Mouse (Mus musculus): ENCODE results near the gene Ly6g6c. TPM values are rescaled to one million over a fixed set of nuclear protein-coding genes. Genes with fewer than 3 reads are reported as not detected.
A peak's percentile ranks its signal among the peaks of the same experiment; 100 is the strongest.

Gene Ly6g6c
- total RNA-seq, 2 experiments from 2014 or later = not detected

DNA sequence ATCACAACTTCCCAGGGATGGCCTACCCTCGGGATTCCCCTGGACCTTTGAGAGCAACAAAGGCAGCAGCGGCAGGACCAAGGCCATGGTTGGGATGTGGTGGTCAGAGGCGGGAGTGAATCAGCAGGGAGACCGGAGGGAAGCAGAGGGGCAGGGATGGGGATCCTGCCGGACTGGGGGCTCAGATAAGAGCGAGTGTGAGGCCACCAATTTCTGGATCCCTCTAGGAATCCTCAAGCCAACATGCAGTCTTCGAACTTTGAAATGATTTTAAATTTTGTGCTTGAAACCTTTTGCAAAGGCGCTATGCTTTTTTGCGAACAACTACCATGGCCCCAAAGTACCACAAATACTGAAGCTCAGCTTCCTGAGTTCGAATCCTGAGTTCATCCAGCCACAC is 896 bp downstream of the Ly6g6c start, which contains the start of gene Mpig6b:
Gene Mpig6b, minus strand, starts transcription at position 101 of the 400 bp plus-strand sequence.
- TF ChIP-seq CTCF (conservative IDR thresholded peaks at IDR 0.05) = no peak
- no peak within 1 kb of the TSS for H3K27ac ChIP-seq
- no peak for DNase-seq (ENCODE audit: low spot score in 2 of 2)
- no peak within 1 kb of the TSS; the same call in 1 of the 2 replicates for H3K4me3 ChIP-seq

DNA sequence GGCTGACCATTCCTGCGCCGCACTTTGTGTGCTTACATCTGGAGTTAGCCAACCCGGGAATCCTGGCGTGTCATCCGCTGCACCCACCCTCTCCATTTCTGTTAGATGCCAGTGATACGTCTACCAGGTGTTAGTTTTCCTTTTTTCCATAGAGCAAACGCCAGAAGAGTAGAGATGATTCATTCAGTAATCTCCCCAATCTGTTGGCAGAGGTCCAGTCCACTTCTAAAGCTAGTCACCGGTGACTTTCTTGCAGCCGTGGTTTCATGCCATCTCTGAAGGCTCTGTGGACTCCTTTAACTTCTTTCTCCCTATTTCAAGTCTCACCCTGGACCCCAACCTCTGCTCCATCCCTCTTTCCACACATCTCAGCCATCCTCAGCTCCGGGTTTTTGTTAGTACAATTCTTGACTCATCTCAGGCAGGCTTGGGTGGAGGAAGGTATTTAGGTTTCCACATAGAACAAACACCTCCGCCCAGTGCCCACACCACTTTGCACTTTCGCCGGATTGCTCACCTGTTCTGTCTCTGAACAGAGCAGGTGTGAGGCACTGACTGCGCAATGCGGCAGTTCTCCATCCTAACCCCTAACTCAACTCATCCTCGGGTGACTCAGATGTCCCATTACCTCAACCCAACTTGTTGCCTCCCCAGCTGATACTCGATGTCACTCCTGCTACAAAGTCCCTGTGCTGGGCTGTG is 3.2 kb downstream of the Ly6g6c start:
- no peak for DNase-seq (ENCODE audit: low spot score in 2 of 2)
- Histone ChIP-seq H3K4me3 (no peak overlapping the region), H3K27ac (no peak overlapping the region)
- no peak for TF ChIP-seq CTCF (conservative IDR thresholded peaks at IDR 0.05)

DNA sequence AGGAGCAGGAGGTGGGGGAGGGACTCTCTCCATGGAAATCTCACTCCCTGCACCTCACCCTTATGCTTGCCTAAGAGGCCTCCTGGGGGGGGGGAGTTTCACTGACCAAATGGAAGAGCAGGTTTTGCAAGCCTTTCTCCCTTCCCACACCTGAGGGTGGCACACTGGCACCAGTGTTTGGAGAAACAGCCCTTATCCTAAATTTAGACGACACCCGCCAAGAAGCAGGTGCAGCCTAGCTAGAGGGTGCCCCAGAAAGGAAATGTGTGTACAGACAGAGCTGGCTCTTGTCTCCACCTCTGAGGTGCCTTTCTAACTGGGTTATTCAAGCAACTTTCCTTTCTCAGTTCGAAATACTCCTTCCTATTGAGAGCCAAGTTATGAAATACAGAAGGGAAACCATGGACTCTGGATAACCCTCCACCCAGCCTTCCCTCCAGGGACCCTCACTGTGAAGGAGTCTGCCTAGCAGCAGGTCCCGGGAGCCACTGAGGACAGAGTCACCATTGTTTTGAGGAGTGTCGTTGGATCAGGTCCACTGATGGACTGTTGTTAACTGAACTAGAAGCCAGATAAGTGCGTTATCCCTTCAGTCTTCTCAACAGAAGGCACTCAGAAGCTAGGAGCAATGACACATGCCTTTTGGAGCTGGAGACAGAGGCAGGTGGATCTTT is 5.5 kb downstream of the Ly6g6c start:
- DNase-seq (ENCODE audit: low spot score in 2 of 2) = no peak
- no peak for TF ChIP-seq CTCF (conservative IDR thresholded peaks at IDR 0.05)

DNA sequence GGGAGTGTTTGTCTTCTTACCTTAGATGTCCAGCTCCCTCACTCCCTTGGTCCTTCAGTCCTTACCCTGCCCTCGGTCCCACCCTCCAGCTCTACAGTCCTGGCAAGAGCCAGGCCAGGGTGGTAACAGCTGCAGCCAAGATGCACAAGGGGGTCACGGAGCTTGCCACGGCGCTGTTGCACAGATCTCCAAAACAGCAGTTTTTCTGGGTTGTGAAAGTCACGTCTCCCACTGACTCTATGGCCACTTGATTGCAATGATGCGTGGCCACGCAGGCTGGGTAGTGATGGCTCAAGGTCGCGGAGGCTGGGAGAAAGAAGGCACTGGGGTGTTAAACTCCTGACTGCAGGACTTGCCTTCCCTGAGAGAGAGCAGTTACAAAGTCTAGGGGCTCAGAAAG is 6.3 kb downstream of the Ly6g6c start:
- TF ChIP-seq CTCF (conservative IDR thresholded peaks at IDR 0.05) = no peak
- Histone ChIP-seq H3K4me3 (no peak overlapping the region), H3K27ac (no peak overlapping the region)
- DNase-seq (ENCODE audit: low spot score in 2 of 2) = no peak

More for the DNA sequence above, 5.5 kb downstream of the Ly6g6c start:
- no peak overlapping the region for H3K27ac ChIP-seq
- no peak overlapping the region for H3K4me3 ChIP-seq

DNA sequence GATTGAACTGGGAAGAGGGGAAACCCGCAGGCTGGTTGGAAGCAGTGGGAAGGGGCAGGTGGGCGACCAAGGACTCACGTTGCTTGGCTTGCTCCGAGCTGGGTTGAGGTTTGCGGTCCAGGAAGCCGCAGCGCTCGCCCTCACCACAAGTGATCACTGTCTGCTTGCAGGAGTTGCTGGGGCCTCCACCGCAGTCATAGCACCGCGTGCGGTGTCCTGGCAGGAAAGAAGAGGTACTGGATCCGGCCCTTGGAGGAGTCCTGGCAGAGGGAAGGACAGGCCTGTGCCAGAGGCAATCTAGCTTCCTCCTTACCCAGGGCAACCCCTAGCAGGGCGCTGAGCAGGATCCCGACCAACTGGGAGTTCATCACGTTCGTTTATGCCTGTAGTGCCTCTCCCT is 8.9 kb downstream of the Ly6g6c start:
- Histone ChIP-seq H3K27ac (no peak overlapping the region), H3K4me3 (no peak overlapping the region)
- no peak for DNase-seq (ENCODE audit: low spot score in 2 of 2)
- TF ChIP-seq CTCF (conservative IDR thresholded peaks at IDR 0.05) = no peak

DNA sequence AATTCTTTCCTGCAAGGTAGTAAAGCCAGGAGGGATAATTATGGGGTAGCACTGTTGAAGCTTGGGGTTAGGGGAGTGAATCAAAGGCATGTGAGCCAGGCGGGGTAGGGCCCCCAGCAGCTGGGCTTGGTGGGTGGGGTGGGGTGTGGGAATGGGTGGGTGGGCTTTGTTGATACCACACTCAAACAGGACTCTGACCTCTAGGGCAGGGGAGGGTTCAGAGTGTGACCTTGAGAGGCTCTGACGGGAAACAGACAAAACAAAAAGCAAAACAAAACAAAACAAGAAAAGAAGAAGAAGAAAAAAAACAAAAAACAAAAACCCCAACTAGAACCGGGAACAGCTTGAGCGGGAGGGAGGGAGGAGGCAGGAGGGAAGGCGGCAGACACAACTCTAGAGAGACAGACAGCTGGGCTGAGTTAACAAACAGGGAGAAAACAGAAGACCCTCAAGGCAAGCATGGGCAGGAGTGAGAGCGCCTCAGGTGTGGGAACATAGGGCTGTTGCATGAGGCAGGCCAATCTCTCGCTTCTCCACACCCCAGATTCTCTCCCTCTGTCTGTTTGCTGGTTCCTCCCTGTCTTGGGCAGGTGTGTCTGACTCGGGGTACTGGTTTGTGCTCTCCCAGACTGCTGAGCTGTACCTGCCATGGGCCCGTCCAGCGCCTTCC is 11.5 kb downstream of the Ly6g6c start, which contains the start of gene Ly6g6e:
Gene Ly6g6e, plus strand, starts transcription at position 396 of the 670 bp plus-strand sequence.
- Histone ChIP-seq H3K27ac (peak within 1 kb of the TSS; percentile 43; the same call in 1 of the 2 replicates), H3K4me3 (peak within 1 kb of the TSS; percentile 43)
- DNase-seq (ENCODE audit: low spot score in 2 of 2) = no peak
- TF ChIP-seq CTCF (conservative IDR thresholded peaks at IDR 0.05) = no peak

DNA sequence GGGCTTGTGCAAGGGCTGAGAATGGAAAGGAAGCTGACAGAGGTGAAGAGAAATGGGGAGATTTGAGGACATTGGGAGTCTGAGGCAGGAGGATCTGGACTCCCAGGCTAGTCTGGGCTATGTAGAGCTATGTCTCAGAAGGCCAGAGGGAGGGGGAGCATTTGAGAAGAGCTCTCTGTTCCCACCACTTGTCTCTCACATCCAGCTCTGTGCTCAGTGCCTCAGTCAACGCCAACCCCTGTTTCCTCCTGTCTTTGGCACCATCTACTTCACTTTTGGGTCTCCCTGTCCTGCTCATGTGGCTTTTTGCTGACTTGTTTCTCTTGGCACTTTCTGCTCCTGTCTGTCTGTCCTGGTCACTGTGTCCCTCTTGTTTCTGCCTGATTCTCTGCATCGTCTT is 12.1 kb downstream of the Ly6g6c start:
- DNase-seq (ENCODE audit: low spot score in 2 of 2) = no peak
- no peak for TF ChIP-seq CTCF (conservative IDR thresholded peaks at IDR 0.05)
- peak overlapping the region; percentile 43; the same call in 1 of the 2 replicates for H3K4me3 ChIP-seq
- peak overlapping the region; percentile 43; the same call in 1 of the 2 replicates for H3K27ac ChIP-seq

DNA sequence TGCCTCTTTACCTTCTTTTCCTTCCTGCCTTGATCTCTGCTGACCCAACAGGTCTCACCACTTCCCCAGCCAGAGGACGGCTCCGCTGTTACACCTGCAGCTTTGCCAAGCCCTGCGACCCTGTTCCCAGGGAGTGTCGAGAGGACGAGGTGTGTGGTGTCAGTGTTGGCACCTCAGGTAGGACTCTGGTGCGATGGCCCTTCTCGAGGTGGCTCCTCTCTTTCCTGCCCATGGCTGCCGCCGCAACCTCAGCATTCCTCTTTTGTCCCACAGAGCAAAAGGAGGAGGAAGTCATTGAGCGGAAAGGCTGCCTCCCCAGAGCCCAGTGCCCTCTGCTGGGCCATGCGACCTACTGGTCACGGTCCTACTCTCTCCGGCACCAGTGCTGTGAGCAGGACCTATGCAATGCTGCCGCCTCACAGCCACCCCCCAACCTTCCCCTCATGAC is 12.6 kb downstream of the Ly6g6c start, which contains the start of gene Ly6g6d:
Gene Ly6g6d, minus strand, starts transcription at position 280 of the 448 bp plus-strand sequence.
- peak within 1 kb of the TSS; percentile 43 for H3K4me3 ChIP-seq
- peak; percentile 66 for TF ChIP-seq CTCF (conservative IDR thresholded peaks at IDR 0.05)
- no peak for DNase-seq (ENCODE audit: low spot score in 2 of 2)
- peak within 1 kb of the TSS; percentile 43; the same call in 1 of the 2 replicates for H3K27ac ChIP-seq

DNA sequence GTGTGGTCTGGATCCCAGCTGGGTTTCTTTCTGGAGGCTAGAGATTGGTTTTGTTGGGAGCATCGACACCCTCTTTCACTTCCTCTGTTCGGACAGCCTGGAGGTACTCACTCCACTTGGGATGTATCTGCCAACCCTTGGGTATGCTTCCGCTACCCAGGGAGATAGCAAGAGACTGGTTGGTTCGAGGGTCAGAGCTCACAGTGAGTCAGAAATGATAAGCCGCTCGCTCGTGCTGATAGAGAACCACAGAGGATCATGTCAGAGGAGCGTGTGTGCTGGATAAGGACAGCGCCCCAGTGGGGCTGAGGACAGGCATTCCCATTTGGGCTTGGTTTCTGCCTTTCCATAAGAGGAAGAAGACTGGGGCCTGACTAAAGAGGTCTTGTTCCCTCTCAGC is 14.6 kb downstream of the Ly6g6c start:
- no peak overlapping the region for H3K4me3 ChIP-seq
- TF ChIP-seq CTCF (conservative IDR thresholded peaks at IDR 0.05) = no peak
- DNase-seq (ENCODE audit: low spot score in 2 of 2) = no peak

DNA sequence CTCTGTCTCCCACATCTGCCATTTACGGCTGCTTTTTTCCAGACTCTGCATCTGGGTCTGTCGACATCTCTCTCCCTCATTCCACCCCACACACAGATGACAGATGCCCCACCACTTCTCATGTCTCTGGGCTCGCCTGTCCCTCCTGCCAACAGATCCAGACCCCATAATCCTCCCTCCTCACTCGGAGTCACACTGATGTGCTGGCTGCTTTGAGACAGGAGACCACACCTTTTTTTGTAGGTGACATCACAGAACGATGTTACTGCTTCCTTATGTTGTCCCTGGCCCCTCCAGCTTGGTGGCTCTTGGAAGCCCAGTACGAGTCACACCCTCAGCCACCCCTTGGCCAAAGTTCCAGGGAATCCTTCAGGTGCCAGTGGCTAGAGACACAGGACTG is 15.1 kb downstream of the Ly6g6c start:
- no peak for TF ChIP-seq CTCF (conservative IDR thresholded peaks at IDR 0.05)
- no peak for DNase-seq (ENCODE audit: low spot score in 2 of 2)
- no peak overlapping the region for H3K4me3 ChIP-seq
- peak overlapping the region; percentile 62; the same call in 1 of the 2 replicates for H3K27ac ChIP-seq

More for the DNA sequence above, 14.6 kb downstream of the Ly6g6c start:
- peak overlapping the region; percentile 62; the same call in 1 of the 2 replicates for H3K27ac ChIP-seq

DNA sequence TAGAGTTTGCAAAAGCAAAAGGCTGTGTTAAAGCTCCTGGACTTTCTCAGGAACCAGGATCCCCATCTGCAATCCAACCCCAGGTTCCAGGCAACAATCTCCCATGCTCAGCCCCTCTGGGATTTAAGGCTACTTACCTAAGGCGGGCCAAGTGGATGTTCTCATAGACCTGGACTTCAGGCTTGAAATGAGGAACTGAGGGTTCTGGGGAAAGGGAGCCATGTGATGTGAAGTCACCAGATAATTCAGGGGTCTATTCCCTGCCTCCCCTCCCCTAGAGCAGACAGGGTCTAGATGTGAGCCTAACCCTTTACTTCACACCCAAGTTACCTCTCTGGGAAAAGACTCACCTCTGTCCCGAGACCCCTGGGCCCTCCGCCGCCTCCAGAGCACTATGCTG is 15.5 kb downstream of the Ly6g6c start:
- no peak for DNase-seq (ENCODE audit: low spot score in 2 of 2)
- no peak overlapping the region for H3K4me3 ChIP-seq
- H3K27ac ChIP-seq = peak overlapping the region; percentile 62; the same call in 1 of the 2 replicates
- TF ChIP-seq CTCF (conservative IDR thresholded peaks at IDR 0.05) = no peak

DNA sequence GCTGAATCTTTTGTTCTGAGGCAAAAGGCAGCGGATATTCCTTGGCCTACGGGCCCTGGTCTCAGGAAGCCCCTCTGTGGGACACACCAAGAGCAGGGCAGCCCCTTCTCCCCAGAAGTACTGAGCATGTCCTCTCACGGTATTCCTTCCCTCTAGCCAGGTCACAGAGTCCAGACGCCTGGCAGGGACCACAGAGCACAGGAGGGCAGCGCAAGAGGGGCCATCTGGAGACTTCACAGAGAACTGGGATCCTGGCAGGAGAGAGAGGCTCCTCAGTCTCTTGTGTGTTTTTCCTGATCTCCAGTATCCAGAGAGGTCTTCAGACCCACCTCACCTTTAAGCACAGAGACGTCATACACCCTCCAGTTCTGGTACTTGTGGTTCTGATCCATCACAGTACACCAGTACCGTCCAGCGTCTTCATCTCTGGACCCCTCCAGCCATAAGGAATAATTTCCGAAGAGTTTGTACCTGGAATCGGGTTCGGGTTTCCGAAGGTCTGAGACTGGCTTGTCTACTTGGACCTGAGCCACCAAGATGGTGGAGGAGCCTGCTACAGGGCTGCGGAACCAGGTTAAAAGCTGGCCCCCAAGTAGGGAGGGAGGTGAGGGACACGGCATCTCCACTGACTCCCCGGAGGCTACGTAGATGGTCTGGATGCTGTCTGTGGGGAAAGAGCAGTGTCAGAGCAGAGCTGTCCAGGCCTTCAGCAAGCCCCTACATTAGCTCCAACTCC is 17.8 kb downstream of the Ly6g6c start:
- TF ChIP-seq CTCF (conservative IDR thresholded peaks at IDR 0.05) = no peak
- no peak for DNase-seq (ENCODE audit: low spot score in 2 of 2)
- Histone ChIP-seq H3K27ac (no peak overlapping the region), H3K4me3 (no peak overlapping the region)

Measured in layer of hippocampus, adult 2 months (tissue).